Mouse (Mus musculus): ENCODE results near the gene Tmem185a. TPM values are rescaled to one million over a fixed set of nuclear protein-coding genes. Genes with fewer than 3 reads are reported as not detected.
"Not testable (repeated sequence)": the region's sequence is repeated elsewhere in the genome, so short reads cannot be mapped to it uniquely, and the experiment has no call there.

The Tmem185a gene
- polyA plus RNA-seq (2021): 57.4 TPM

DNA sequence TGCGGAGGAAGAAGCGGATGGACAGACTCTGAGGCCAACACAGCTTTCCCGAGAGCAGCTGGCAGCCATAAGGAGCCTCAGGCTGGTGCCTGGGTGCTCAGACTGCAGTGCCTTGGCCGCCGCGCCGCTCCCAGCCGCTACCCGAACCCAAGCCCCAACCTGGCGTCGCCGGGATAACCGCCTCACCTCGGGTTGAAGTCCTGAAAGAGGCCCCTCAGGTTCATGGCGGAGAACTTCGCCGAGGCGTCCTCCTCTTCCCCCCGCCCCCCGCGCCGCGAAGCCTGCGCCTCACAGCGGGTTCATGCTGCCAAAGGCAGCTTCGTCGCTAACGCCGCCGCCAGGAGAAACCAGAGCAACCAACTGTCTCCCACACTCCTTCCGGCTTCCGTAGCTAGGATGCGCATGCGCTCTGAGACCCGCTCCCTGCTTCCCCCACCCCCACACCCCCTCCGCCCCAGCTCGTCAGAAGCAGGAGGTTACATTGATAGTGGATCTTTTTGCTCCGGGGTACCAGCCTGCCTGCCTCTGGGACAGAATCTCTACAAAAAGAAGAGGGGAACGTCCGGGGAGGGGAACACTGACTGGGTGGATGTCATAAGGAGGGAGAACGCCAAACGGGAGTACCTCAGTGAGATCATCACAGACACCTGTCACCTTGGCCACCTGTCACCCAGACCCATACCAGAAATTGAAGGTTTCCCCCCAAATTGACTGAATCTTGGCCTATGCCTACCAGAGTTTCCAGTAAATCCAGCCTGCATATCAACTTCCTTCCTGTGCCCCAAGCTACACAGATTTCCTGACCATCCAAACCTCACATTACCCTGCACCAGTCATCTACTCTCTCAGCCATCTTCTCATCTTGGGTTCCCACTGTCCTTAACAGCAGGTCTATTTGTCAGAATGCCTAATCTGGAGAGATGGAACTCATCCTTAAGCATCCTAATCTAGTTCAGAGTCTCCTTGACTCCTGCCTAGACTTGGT, at the start of gene Tmem185a:
Tmem185a (minus strand) TSS at position 389 of the 985 bp plus-strand sequence.
- DNase-seq (ENCODE audit: low read depth, low spot score) (no peak), ATAC-seq (peak; percentile 84)
- peaks cover 35% of the 10 kb centered on the region for H3K27me3 ChIP-seq
- POLR2A ChIA-PET: interaction anchor here (1.1 kb wide), 1 partner anchor 113 kb away, joined by 3 read pairs; no protein-coding TSS in a partner anchor
- CTCF ChIA-PET: interaction anchor here (1.2 kb wide), 1 partner anchor 12 kb away, joined by 3 read pairs; no protein-coding TSS in a partner anchor
- in situ Hi-C loops (cut with MboI; ENCODE audit: low pct_unique_long_range_greater_than_20kb): loop anchor here (10.0 kb wide), 1 partner anchor 88 kb away; no protein-coding TSS in a partner anchor
- TF ChIP-seq CTCF (IDR thresholded peaks at IDR 0.05): no peak

DNA sequence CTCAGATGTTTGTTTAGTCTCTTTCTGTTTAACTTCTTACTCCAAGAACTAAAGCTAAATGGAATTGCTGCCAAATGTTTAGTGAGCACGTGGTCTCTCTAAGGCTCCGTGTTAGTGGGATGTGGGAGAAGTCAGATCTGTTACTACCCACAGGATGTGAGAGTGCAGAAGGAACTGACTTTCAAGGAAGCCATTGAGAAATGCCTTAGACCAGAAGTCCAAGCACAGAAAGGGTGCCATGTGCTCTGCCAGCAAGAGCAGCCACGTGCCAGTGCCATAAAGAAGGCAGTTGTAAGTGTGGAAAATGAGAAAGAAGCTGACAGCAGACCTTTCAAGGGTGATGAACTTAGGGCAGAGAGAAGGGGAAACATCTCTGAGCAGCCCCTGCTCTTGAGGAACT, 37.4 kb upstream of the Tmem185a start:
- DNase-seq (ENCODE audit: low read depth, low spot score); in situ Hi-C loops (cut with MboI; ENCODE audit: low pct_unique_long_range_greater_than_20kb); ATAC-seq; POLR2A ChIA-PET; H3K27me3 ChIP-seq; CTCF ChIA-PET: not testable (repeated sequence)

DNA sequence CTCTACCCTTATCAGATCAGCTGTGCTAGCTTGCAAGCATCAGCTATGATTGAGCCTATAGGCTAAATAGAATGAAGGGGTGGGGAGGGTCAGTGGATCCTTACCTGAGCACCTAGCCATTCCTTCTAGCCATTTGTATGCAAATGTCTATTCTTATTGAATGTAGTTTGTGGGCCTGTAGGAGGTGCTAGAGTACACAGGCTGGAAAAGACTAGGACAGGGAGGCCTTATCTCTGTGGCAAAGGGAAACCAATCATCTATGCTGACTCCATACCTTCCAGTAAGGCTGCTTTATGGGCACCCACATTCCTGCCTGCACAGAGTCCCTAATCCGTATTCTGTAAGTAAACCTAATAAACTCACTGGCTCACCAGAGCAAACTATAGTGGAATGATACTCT, 10.3 kb upstream of the Tmem185a start:
- POLR2A ChIA-PET; CTCF ChIA-PET; ATAC-seq; H3K27me3 ChIP-seq; in situ Hi-C loops (cut with MboI; ENCODE audit: low pct_unique_long_range_greater_than_20kb); DNase-seq (ENCODE audit: low read depth, low spot score): not testable (repeated sequence)

DNA sequence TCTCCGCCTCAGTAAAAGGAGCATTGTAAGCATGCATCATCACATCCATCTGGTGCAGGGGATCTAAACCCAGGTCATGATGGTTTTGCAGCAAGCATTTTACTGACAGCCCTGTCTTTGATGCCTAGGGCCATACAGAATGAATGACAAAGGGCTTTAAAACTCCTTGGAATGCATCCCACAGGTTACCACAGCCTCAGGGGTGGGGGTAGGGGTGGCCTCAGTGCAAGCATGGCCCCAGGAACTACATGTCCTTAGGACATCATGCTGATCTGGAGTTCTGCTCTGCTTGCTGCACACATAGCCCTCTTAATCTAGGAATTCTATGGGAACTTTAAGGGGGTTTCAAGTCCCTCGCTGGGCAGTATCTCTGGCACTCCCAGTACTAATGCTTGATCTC, 5.2 kb upstream of the Tmem185a start:
- ChIA-PET POLR2A (no interaction called here), CTCF (no interaction called here)
- no peak for ATAC-seq
- DNase-seq (ENCODE audit: low read depth, low spot score): no peak
- no peak for TF ChIP-seq CTCF (IDR thresholded peaks at IDR 0.05)
- peaks cover 20% of the 10 kb centered on the region for H3K27me3 ChIP-seq
- in situ Hi-C loops (cut with MboI; ENCODE audit: low pct_unique_long_range_greater_than_20kb): no loop called here

DNA sequence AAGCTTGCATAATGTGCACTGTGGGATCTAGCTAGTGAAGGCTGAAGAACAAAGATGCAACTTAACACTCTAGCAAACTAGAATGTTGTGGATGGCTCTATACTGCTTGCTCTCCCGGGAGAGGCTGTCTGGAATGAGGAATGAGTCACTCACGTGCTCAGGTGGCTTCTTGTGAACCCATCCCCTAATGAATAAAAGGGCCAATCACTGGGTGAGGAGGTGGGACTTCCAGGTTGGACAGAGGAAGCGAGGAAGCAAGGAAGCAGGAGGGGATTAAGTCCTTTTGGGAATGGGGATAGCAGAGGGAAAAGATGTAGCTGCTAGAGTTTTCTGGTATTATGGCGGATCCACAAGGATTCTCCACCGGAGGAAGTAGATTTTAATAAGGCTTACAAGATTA, 1.7 kb upstream of the Tmem185a start:
- H3K27me3 ChIP-seq: peaks cover 32% of the 10 kb centered on the region
- TF ChIP-seq CTCF (IDR thresholded peaks at IDR 0.05): no peak
- no peak for ATAC-seq
- no peak for DNase-seq (ENCODE audit: low read depth, low spot score)
- in situ Hi-C loops (cut with MboI; ENCODE audit: low pct_unique_long_range_greater_than_20kb): loop anchor here (10.0 kb wide), 1 partner anchor 86 kb away; no protein-coding TSS in a partner anchor
- CTCF ChIA-PET: no interaction called here
- POLR2A ChIA-PET: no interaction called here

DNA sequence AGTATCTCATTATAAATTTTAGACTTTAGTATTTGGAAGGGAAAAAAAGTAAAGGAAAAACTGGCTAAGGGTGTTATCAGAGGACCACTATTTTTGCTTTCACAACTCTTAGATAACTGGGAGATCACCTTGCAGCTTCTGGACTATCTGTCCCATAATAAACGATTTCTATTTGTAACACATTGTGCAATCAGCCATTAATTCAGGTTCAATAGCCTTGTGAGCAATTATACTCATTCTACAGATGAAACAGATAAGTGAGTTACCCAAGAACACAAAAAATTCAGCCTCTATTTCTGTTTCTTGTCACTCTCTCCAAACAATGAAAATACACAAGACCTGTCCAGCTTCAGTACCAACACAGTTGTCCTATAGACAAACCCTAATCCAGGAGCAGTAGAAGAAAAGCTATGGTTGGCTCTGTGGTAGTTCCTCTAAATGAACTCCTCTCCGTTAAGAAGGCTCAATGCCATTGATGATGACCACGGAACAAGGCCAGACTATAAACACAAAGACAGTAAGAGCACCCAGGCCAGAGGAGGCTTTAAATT, 1.7 kb downstream of the Tmem185a start:
- ATAC-seq (no peak), DNase-seq (ENCODE audit: low read depth, low spot score) (no peak)
- CTCF ChIA-PET: interaction anchor here (0.8 kb wide), 1 partner anchor 14 kb away, joined by 3 read pairs; no protein-coding TSS in a partner anchor
- TF ChIP-seq CTCF (IDR thresholded peaks at IDR 0.05): no peak
- in situ Hi-C loops (cut with MboI; ENCODE audit: low pct_unique_long_range_greater_than_20kb): loop anchor here (10.0 kb wide), 1 partner anchor 90 kb away; no protein-coding TSS in a partner anchor
- H3K27me3 ChIP-seq: peaks cover 37% of the 10 kb centered on the region
- POLR2A ChIA-PET: no interaction called here

DNA sequence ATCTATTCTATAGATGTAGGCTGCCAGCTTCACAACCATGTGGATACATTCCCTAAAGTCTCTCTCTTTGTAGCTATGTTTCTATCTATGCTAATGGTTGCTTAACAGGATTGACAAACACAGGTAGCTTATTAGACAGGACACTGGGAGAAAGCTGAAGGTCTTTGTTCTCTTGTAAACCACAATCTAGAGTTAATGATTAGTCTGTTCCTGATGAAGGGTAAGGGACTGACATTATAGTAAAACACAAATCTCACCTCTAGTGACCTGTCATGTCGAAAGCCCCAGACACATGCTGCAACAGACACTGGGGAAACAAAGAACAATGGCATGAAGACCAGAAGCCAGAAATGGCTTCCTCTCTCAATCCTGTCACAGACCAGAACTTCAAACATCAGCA, 10.1 kb downstream of the Tmem185a start:
- ChIA-PET CTCF (interaction anchor here (3.4 kb wide), 1 partner anchor 9 kb away, joined by 11 read pairs; no protein-coding TSS in a partner anchor), POLR2A (no interaction called here)
- no peak for ATAC-seq
- in situ Hi-C loops (cut with MboI; ENCODE audit: low pct_unique_long_range_greater_than_20kb): loop anchor here (10.0 kb wide), 1 partner anchor 82 kb away; the partner anchor contains the start of gene 1110012L19Rik
- H3K27me3 ChIP-seq: peaks cover 42% of the 10 kb centered on the region
- no peak for TF ChIP-seq CTCF (IDR thresholded peaks at IDR 0.05)
- DNase-seq (ENCODE audit: low read depth, low spot score): no peak

DNA sequence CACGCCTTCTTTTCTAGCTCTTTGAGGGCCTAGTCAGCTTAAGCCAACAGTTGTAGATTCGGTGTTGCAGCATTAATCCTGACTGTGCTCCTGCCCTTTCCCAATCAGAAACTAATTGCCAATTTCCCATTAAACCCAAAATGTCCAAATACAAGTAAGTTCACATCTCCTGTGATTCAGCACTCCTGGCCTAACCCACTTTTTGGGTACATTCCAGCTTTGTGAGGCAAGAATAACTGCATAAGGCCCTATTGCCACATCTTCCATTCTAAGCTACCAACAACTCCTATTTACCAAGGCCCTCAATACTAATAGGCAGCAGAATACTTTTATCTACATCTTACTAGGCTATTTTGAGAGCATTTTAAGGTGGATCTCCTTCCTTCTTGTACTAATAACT, 11.5 kb downstream of the Tmem185a start:
- POLR2A ChIA-PET: no interaction called here
- DNase-seq (ENCODE audit: low read depth, low spot score) (no peak), ATAC-seq (no peak)
- H3K27me3 ChIP-seq: peaks cover 45% of the 10 kb centered on the region
- TF ChIP-seq CTCF (IDR thresholded peaks at IDR 0.05): no peak
- in situ Hi-C loops (cut with MboI; ENCODE audit: low pct_unique_long_range_greater_than_20kb): loop anchor here (10.0 kb wide), 1 partner anchor 81 kb away; the partner anchor contains the start of gene 1110012L19Rik
- CTCF ChIA-PET: interaction anchor here (1.1 kb wide), 1 partner anchor 11 kb away, joined by 3 read pairs; the partner anchor contains the start of gene Tmem185a

DNA sequence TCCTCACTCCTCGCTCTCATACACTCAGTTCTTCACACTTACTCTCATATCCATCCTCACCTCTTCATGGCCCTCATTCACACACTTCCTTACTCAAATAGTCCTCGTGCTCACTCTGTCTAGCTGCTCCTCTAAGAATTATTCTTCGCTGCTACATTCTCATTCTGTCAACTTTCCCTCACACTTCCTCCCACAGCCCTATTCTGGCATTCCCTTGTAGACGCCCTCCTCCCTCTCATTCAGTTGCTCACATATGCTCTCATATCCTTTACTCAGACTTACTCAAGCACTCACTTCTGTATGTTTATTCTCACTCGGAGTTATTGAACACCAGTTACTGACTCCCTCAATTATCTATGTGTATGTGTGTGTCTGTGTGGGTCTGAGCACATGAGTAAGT, 13.4 kb downstream of the Tmem185a start:
- TF ChIP-seq CTCF (IDR thresholded peaks at IDR 0.05): no peak
- POLR2A ChIA-PET: no interaction called here
- H3K27me3 ChIP-seq: peaks cover 27% of the 10 kb centered on the region
- in situ Hi-C loops (cut with MboI; ENCODE audit: low pct_unique_long_range_greater_than_20kb): loop anchor here (10.0 kb wide), 1 partner anchor 79 kb away; the partner anchor contains the start of gene 1110012L19Rik
- CTCF ChIA-PET: no interaction called here
- ATAC-seq (no peak), DNase-seq (ENCODE audit: low read depth, low spot score) (no peak)

DNA sequence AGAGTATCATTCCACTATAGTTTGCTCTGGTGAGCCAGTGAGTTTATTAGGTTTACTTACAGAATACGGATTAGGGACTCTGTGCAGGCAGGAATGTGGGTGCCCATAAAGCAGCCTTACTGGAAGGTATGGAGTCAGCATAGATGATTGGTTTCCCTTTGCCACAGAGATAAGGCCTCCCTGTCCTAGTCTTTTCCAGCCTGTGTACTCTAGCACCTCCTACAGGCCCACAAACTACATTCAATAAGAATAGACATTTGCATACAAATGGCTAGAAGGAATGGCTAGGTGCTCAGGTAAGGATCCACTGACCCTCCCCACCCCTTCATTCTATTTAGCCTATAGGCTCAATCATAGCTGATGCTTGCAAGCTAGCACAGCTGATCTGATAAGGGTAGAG, 24.6 kb downstream of the Tmem185a start:
- CTCF ChIA-PET; H3K27me3 ChIP-seq; in situ Hi-C loops (cut with MboI; ENCODE audit: low pct_unique_long_range_greater_than_20kb); DNase-seq (ENCODE audit: low read depth, low spot score); POLR2A ChIA-PET; ATAC-seq: not testable (repeated sequence)

DNA sequence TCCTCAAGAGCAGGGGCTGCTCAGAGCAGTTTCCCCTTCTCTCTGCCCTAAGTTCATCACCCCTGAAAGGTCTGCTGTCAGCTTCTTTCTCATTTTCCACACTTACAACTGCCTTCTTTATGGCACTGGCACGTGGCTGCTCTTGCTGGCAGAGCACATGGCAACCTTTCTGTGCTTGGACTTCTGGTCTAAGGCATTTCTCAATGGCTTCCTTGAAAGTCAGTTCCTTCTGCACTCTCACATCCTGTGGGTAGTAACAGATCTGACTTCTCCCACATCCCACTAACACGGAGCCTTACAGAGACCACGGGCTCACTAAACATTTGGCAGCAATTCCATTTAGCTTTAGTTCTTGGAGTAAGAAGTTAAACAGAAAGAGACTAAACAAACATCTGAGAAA, 51.5 kb downstream of the Tmem185a start:
- ATAC-seq; in situ Hi-C loops (cut with MboI; ENCODE audit: low pct_unique_long_range_greater_than_20kb); DNase-seq (ENCODE audit: low read depth, low spot score); CTCF ChIA-PET; H3K27me3 ChIP-seq; POLR2A ChIA-PET: not testable (repeated sequence)

Other genes starting within 250 kb of the Tmem185a start
- gene Ids, start 112.1 kb downstream of the Tmem185a start, polyA plus RNA-seq (2021): 39.7 TPM
- 20.4 TPM for gene 1110012L19Rik, start 91.3 kb downstream of the Tmem185a start, polyA plus RNA-seq (2021)